Mouse (Mus musculus) spleen, adult 18-20 months (tissue): Measurements from ENCODE around the gene Usp19.
A peak's percentile ranks its signal among the peaks of the same experiment; 100 is the strongest.

Experiments used
- DNase-seq, 2 experiments: peaks; one replicate each; pipeline ENCODE4 v3.0.0; 2022; ENCODE audit warnings: mixed read lengths in 2 of 2

Gene Usp19

GRCm38 (mm10) chr9:108499943-108500342 lies 9.5 kb downstream of the Usp19 start:
- no peak for DNase-seq

- no peak for DNase-seq
These were observed 16.5 kb downstream of the Usp19 start for GRCm38 (mm10) chr9:108506901-108507300.

- DNase-seq, result peak; percentile 87 to 90
These were observed 17.4 kb downstream of the Usp19 start, which contains the start of gene Qars for GRCm38 (mm10) chr9:108507619-108508434. Qars (plus strand) TSS chr9:108507706.

GRCm38 (mm10) chr9:108508776-108509175 lies 18.4 kb downstream of the Usp19 start:
- no peak for DNase-seq

GRCm38 (mm10) chr9:108516380-108517251 lies 26.2 kb downstream of the Usp19 start, which contains the start of gene Qrich1:
Qrich1 (plus strand) TSS chr9:108516806.
- DNase-seq, result peak; percentile 90 to 92

GRCm38 (mm10) chr9:108517253-108517930 lies 27.0 kb downstream of the Usp19 start:
- peak; percentile 75 to 83 for DNase-seq

- DNase-seq, result no peak
These were observed 27.5 kb downstream of the Usp19 start for GRCm38 (mm10) chr9:108517931-108518332.

- no peak for DNase-seq
These were observed 31.2 kb downstream of the Usp19 start for GRCm38 (mm10) chr9:108521604-108522003.

- DNase-seq, result no peak
These were observed 32.9 kb downstream of the Usp19 start for GRCm38 (mm10) chr9:108523341-108523740.

GRCm38 (mm10) chr9:108525400-108525799 lies 35.0 kb downstream of the Usp19 start:
- DNase-seq, result no peak

- DNase-seq, result no peak
These were observed 40.6 kb downstream of the Usp19 start for GRCm38 (mm10) chr9:108530954-108531353.

- no peak for DNase-seq
These were observed 41.1 kb downstream of the Usp19 start for GRCm38 (mm10) chr9:108531496-108531895.

GRCm38 (mm10) chr9:108540846-108541245 lies 50.4 kb downstream of the Usp19 start:
- no peak for DNase-seq

- no peak for DNase-seq
These were observed 55.6 kb downstream of the Usp19 start for GRCm38 (mm10) chr9:108545986-108546385.

- no peak for DNase-seq
These were observed 56.5 kb downstream of the Usp19 start for GRCm38 (mm10) chr9:108546875-108547274.
